ENCODE assay signal across 21 mouse cellular contexts in the genomic region with DNA sequence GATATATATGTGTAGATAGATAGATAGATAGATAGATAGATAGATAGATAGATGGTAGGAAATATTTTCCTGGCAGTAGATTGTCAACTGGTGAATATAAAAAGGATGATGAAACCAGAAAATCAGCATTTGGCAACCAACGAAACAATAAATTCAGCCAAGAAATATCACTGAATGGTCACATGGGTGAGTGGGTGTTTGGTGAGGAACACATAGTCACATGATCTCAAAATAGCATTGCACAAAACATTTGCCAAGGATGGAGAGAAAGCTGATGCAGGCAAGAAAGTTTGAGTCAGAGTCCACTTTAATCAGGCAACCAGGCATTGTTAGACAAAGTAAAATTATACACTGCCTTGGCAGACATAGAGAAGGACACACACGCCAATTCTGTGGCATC. TPM values are rescaled to one million over a fixed set of nuclear protein-coding genes. Genes with fewer than 3 reads are reported as not detected.
DNase-seq lines count a peak whose midpoint lies in the region; TF ChIP-seq lines count a peak whose summit lies in the region.
"Had no signal": no experiment of that assay in that cellular context is flagged by ENCODE, and none has a peak within 500 bp of the region (broad histone marks: within the 10 kb centered on the region; RNA-seq: fewer than 3 reads in every experiment).

No protein-coding gene starts in this region.

- H3K79me2 ChIP-seq in myocyte (ENCODE audit: control insufficient read depth, insufficient read depth) = no peaks in the 10 kb centered on the region

- no peak for TF ChIP-seq POLR2A in myocyte (IDR thresholded peaks at IDR 0.05; ENCODE audit: insufficient read length, low read depth)

- H3K4me3 ChIP-seq in left cerebral cortex, adult 2 months = no peak overlapping the region
- no peak overlapping the region for H3K4me3 ChIP-seq in myocyte
- H3K4me3 ChIP-seq: forebrain, embryonic 12.5 days; heart, embryonic 13.5 days; midbrain, embryonic 13.5 days had no signal

- intact Hi-C loops in left cerebral cortex, postnatal 25 days (cut with DNase I) = no loop called here
- intact Hi-C loops in left cerebral cortex, adult 2 months (cut with DNase I) = no loop called here

- DNase-seq in adrenal gland, postnatal 14 days = peak; percentile 16
- DNase-seq in adrenal gland, postnatal 36 days = no peak
- peak; percentile 14 to 49 for DNase-seq in left cerebral cortex, postnatal 25 days (ENCODE audit: low spot score in 2 of 2)
- no peak for DNase-seq in left cerebral cortex, adult 2 months (ENCODE audit: extremely low spot score in 1 of 2, low spot score in 2 of 2)
- peak; percentile 58 for DNase-seq in NIH3T3 (ENCODE audit: low read depth)
- DNase-seq in kidney, adult 8-10 months = no peak
- no peak for DNase-seq in cerebellum, postnatal 14 days
- DNase-seq: cerebellum, postnatal 10 days; embryo, embryonic 11 days; gastrocnemius, postnatal 25 days; kidney, adult 9 months; kidney, postnatal 4 days; liver, postnatal 0 days; retina, postnatal 1 day; thymus, adult 2 months had no signal

- H3K27ac ChIP-seq in left cerebral cortex, adult 2 months = no peak overlapping the region
- H3K27ac ChIP-seq: forebrain, embryonic 12.5 days; heart, embryonic 13.5 days; midbrain, embryonic 13.5 days had no signal

- no peak overlapping the region for H3K4me2 ChIP-seq in myocyte (ENCODE audit: low read depth)
- H3K4me2 ChIP-seq: forebrain, embryonic 12.5 days; heart, embryonic 13.5 days; midbrain, embryonic 13.5 days had no signal

- H3K27me3 ChIP-seq in myocyte (ENCODE audit: control insufficient read depth, insufficient read depth, insufficient read length) = no peaks in the 10 kb centered on the region
- H3K27me3 ChIP-seq: CH12.LX; forebrain, embryonic 12.5 days; heart, embryonic 13.5 days; midbrain, embryonic 13.5 days had no signal

- TF ChIP-seq CTCF in left cerebral cortex, adult 2 months (IDR thresholded peaks at IDR 0.05) = no peak

- H3K36me3 ChIP-seq in myocyte (ENCODE audit: control insufficient read depth, insufficient read depth) = no peaks in the 10 kb centered on the region
- H3K36me3 ChIP-seq: forebrain, embryonic 12.5 days; heart, embryonic 13.5 days; midbrain, embryonic 13.5 days had no signal

- no peak overlapping the region for H3ac ChIP-seq in myocyte (ENCODE audit: control insufficient read depth, insufficient read length)

TF ChIP-seq in myocyte, 11 proteins besides CTCF, POLR2A, EP300 and RAD21:
- no peak for TF ChIP-seq MAX (IDR thresholded peaks at IDR 0.05; ENCODE audit: low read depth)
- TF ChIP-seq TCF12 (IDR thresholded peaks at IDR 0.05; ENCODE audit: insufficient read depth, poor library complexity, severe bottlenecking) = no peak
- TF ChIP-seq USF1 (IDR thresholded peaks at IDR 0.05; ENCODE audit: low read depth) = peak; percentile 76
- no peak for TF ChIP-seq TCF3 (IDR thresholded peaks at IDR 0.05; ENCODE audit: insufficient read length, low read depth)
- no peak for TF ChIP-seq E2F4 (IDR thresholded peaks at IDR 0.05; ENCODE audit: insufficient read depth)

RNA-seq across cellular contexts. Expression of a gene that starts 37.6 kb away (rescaled TPM):
- 16.9 and 18.4 TPM in 2 replicates for total RNA-seq in adrenal gland, postnatal 14 days (2021)
- total RNA-seq in adrenal gland, postnatal 36 days (2021) = 10 to 100 TPM; 17.3 to 20.2 TPM
- 1 to 10 TPM; 1.9 to 2.3 TPM for total RNA-seq in left cerebral cortex, postnatal 25 days (2021)
- total RNA-seq in left cerebral cortex, adult 2 months (2021) = 1 to 10 TPM; 1.6 to 2.3 TPM
- polyA plus RNA-seq in myocyte (2012; fragmentation: generic; extraction: Trizol) = 0.02 TPM

RNA-seq across cellular contexts. Expression of a gene that starts 47.5 kb away (rescaled TPM):
- 8.9 and 9.2 TPM in 2 replicates for total RNA-seq in adrenal gland, postnatal 14 days (2021)
- total RNA-seq in adrenal gland, postnatal 36 days (2021) = 1 to 10 TPM; 6.5 to 8.9 TPM
- total RNA-seq in left cerebral cortex, postnatal 25 days (2021) = 1 to 10 TPM; 6.2 to 9.1 TPM
- total RNA-seq in left cerebral cortex, adult 2 months (2021) = 1 to 10 TPM; 4.8 to 5.6 TPM
- 0.01 TPM for polyA plus RNA-seq in myocyte (2012; fragmentation: generic; extraction: Trizol)
- total RNA-seq: hematopoietic stem cell, adult 5-6 weeks had no signal

Comparison
In these comparisons a context has a peak if more than half of its experiments do, and no peak if none do; other contexts are left out.
1. DNase-seq: peak in adrenal gland, postnatal 14 days (single experiment), left cerebral cortex, postnatal 25 days (2 of 2) and NIH3T3 (single experiment); none in adrenal gland, postnatal 36 days (0 of 2), left cerebral cortex, adult 2 months (0 of 2), kidney, adult 8-10 months (0 of 2) and cerebellum, postnatal 14 days (0 of 2).